Mouse (Mus musculus) liver, adult 2 months (tissue): ENCODE data around the gene Lhfpl2. TPM values are rescaled to one million over a fixed set of nuclear protein-coding genes. Genes with fewer than 3 reads are reported as not detected.

Source experiments
- DNase-seq: peaks from one replicate; pipeline ENCODE4 v3.0.0-alpha.2; 2011; ENCODE audit warnings: low read depth, low spot score; ENCODE audit errors: extremely low read depth
- H3K27ac ChIP-seq: fragments of 200-500 bp; replicated peaks from 2 replicates; pipeline ENCODE4 v1.5.1; 2012; ENCODE audit warnings: low read depth, mild to moderate bottlenecking, control low read depth, inconsistent platforms, low read length; ENCODE audit not compliant: insufficient read depth
- H3K27me3 ChIP-seq: fragments of 200-500 bp; 2 replicates; pipeline ENCODE4 v1.6.1; 2012; ENCODE audit warnings: mild to moderate bottlenecking, moderate library complexity, low read length, inconsistent platforms; ENCODE audit not compliant: control insufficient read depth, insufficient read depth
- H3K36me3 ChIP-seq: fragments of 200-500 bp; 2 replicates; pipeline ENCODE4 v1.6.1; 2012; ENCODE audit warnings: low read length, inconsistent platforms; ENCODE audit not compliant: control insufficient read depth, insufficient read depth
- H3K4me1 ChIP-seq: fragments of 200-500 bp; 2 replicates; pipeline ENCODE4 v1.6.1; 2011; ENCODE audit warnings: low read length; ENCODE audit not compliant: control insufficient read depth, insufficient read depth
- H3K4me3 ChIP-seq: fragments of 200-500 bp; 2 replicates; pipeline ENCODE4 v1.5.1; 2011; ENCODE audit warnings: low read depth, mild to moderate bottlenecking, control low read depth, low read length, moderate library complexity; ENCODE audit not compliant: insufficient read depth
- H3K79me2 ChIP-seq: fragments of 200-500 bp; 2 replicates; pipeline ENCODE4 v1.6.1; 2012; ENCODE audit warnings: inconsistent platforms, mild to moderate bottlenecking, low read length, moderate library complexity; ENCODE audit not compliant: control insufficient read depth, insufficient read depth
- H3K9ac ChIP-seq: fragments of 200-500 bp; 2 replicates; pipeline ENCODE4 v1.6.1; 2012; ENCODE audit warnings: low read depth, mild to moderate bottlenecking, control low read depth, inconsistent platforms, low read length
- CTCF ChIP-seq: fragments of 200-500 bp; IDR thresholded peaks from 2 replicates; pipeline ENCODE4 v1.5.1; 2011; ENCODE audit warnings: low read depth, low read length, control low read depth
- POLR2A ChIP-seq: fragments of 200-500 bp; IDR thresholded peaks from 2 replicates; pipeline ENCODE4 v1.6.1; 2011; ENCODE audit warnings: low read length, control low read depth; ENCODE audit not compliant: insufficient read depth; ENCODE audit errors: extremely low read depth
- WGBS: fragments of 180-500 bp; shearing (Covaris S2); methylation state at CpG from one replicate; pipeline ENCODE4 v1.1.7; 2018; 5-methylcytosine and 5-hydroxymethylcytosine counted together
- polyA plus RNA-seq: library from polyadenylated mRNA; depleted of rRNA; stranded (reverse); fragments of >200 nt; gene quantifications from 2 replicates; pipeline ENCODE4 v1.2.3, GENCODE M21; 2012
- total RNA-seq: library from RNA; depleted of rRNA; stranded (reverse); fragments of >200 nt; gene quantifications from 2 replicates; pipeline ENCODE4 v1.2.3, GENCODE M21; 2014

The Lhfpl2 gene
- total and polyA plus RNA-seq, 2 experiments = 4.1 to 8.7 TPM

DNA sequence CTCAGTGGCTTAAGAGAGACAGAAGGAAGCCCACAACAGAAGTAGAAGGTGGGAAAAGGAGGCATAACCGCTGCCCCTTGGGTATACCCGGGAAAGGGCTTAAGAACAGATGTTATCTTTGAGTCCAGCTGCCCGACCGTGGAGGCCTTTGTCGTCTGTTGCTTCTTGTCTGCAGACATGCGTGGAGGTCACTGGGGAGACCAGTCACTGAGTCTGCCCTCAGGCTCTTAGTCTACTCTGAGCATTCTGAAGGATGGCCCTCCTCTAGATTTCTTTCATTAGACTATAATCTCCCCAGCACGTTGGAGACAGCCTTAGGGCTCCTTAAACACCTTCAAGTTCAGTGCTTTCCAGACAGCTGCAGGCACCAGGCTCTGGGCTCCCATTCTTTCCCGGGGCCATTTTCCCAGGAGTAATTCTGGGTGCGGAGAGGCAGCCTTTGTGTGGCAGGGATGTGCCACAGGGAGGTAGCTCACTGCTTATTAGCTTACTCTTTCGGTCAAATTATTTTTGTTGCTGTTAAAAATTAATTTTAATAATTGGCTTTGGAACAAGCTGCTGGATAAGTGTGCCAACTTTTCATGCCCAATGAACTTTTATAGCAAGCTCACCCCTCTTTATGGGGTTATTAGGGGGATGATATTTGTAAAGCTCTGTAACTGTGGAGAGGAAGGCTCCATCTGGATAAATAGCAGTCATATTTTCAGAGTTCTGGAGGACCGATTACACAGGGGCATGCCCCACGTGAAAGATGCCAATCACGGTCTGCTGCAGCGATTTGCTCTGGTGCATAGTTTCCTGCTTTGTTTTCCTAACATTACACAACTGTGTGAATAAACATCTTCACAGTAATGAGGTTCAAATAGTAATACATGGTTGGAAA is 19.8 kb downstream of the Lhfpl2 start:
- no peak for DNase-seq
- H3K36me3 ChIP-seq = no peaks in the 10 kb centered on the region
- TF ChIP-seq POLR2A (no peak), CTCF (no peak)
- no peaks in the 10 kb centered on the region for H3K27me3 ChIP-seq
- H3K4me3 ChIP-seq = no peak overlapping the region
- no peak overlapping the region for H3K9ac ChIP-seq
- 65% methylated on average over 14 of the region's 14 CpGs for WGBS
- no peaks in the 10 kb centered on the region; the same call in 1 of the 2 replicates for H3K4me1 ChIP-seq
- H3K27ac ChIP-seq = no peak overlapping the region
- H3K79me2 ChIP-seq = no peaks in the 10 kb centered on the region

DNA sequence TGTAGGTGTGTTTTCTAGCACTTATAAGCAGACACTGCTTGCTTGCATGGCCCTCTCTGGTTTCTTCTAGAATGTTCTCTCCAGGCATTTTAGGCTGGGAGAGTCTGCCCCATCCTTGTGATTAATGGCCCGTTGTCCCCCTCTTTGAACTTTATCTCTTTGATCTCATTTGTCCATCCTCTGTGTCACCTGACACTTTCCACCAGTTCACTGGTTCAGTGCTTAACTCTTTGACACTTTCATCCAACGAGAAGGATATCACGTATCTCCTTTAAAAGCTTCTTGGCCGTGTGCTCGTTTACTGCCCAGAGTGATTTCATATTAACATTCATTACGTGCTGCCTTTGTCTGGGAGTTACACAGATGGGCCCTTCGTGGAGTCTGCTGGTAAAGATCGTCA is 25.6 kb downstream of the Lhfpl2 start:
- Histone ChIP-seq H3K9ac (no peak overlapping the region), H3K4me3 (no peak overlapping the region), H3K36me3 (no peaks in the 10 kb centered on the region), H3K27me3 (no peaks in the 10 kb centered on the region), H3K79me2 (no peaks in the 10 kb centered on the region), H3K27ac (no peak overlapping the region), H3K4me1 (no peaks in the 10 kb centered on the region)
- WGBS = 74% methylated on average over 8 of the region's 8 CpGs
- TF ChIP-seq POLR2A = no peak
- TF ChIP-seq CTCF = no peak
- DNase-seq = no peak

DNA sequence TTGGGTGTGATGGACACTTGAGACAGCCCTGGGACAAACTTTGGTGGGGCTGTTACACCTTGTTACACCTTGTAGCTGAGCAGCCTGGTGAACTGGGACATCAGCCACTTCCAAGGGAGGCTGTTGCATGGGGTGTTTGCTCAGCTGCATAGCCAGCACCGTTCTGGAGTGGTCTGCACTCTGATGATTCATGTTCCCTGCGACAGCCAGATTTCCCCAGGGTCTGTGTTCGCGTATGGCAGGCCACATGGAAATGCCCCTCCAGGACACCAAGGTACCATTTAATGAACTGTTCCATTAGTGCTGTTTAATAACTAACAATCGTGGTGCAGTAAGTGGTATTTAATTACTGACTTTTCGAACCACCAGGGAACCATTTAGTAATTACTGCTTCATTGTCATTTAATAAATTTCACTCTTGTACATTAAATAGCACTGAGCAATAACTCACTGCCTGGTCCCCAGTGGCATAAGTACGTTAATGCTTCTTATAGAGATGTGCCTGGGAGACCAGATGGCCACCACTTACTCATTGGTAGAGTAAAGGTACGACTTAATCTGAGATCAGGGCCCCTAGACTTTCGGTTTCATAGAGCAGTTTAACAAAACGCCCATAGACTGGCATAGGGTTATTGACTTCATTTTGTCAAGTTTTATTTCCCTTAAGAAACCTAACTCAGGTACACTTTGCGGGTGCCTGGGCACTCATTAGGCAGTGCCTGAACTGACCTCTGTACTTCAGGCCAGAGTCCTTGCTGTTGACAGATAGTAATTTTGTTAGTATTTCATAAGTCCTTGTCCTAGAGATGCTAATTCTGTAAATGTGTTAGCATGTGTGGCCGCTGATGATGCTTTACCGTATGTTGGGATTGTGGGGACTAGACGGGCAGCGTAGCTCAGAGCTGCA is 26.9 kb downstream of the Lhfpl2 start:
- 89% methylated on average over 15 of the region's 15 CpGs for WGBS
- Histone ChIP-seq H3K36me3 (no peaks in the 10 kb centered on the region), H3K27ac (no peak overlapping the region), H3K4me3 (no peak overlapping the region), H3K27me3 (no peaks in the 10 kb centered on the region), H3K4me1 (no peaks in the 10 kb centered on the region), H3K79me2 (no peaks in the 10 kb centered on the region), H3K9ac (no peak overlapping the region)
- no peak for DNase-seq
- TF ChIP-seq POLR2A = no peak
- TF ChIP-seq CTCF = no peak

DNA sequence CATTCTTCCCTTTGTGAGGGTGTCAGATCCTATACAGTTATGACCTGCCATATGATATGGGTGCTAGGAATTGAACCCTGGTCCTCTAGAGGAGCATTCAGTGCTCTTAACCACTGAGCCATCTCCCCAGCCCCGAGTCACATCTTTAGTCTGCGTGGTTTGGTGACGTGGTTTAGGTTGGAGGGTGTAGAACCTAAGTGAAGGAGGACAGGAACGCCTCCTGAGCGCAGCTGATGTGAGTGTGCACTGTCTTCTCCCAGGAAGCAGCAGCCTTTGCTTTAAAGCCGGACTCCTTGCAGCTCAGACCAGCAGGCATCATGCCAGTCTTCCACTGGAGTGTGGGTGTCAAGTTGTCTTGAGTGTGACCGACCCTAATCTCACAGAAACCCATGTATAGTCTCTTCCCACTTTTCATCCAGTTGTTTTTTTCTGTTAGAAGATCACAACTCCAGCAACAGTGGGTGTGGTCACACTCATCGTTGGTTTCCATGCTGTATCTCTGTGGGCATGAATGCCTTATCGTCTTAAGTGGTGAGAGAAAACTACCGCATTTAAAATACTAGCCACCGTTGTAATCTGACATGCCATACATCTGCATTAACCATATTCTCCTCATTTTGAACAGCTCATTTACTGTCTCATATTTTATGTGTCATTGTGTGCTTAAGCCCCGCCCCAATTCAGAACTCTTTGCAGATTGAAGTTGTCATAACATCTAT is 28.7 kb downstream of the Lhfpl2 start:
- no peak for TF ChIP-seq POLR2A
- TF ChIP-seq CTCF = no peak
- DNase-seq = no peak
- Histone ChIP-seq H3K4me3 (no peak overlapping the region), H3K9ac (no peak overlapping the region), H3K79me2 (no peaks in the 10 kb centered on the region), H3K27ac (no peak overlapping the region), H3K4me1 (peaks cover 2% of the 10 kb centered on the region; the same call in 1 of the 2 replicates), H3K27me3 (no peaks in the 10 kb centered on the region), H3K36me3 (no peaks in the 10 kb centered on the region)
- 93% methylated on average over 12 of the region's 12 CpGs for WGBS

DNA sequence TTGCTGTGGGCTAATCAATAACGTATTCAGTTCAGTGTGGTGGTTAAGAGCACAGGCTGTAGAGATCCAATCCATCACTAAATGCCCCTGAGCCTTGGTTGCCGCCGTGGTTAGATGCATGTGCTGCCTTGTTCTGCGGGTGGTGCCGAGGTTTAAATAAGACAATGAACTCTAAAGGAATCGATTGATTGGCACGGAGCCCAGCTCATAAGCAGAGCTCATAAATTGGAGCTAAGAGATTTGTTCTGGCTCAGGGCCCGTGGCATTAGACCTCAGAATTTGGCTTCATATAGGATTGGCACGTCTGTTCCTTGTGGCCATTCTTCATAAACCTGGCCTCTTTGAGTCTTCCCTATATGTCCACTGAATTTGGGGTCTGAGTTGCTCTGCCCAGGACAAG is 29.5 kb downstream of the Lhfpl2 start:
- Histone ChIP-seq H3K4me1 (peaks cover 2% of the 10 kb centered on the region; the same call in 1 of the 2 replicates), H3K36me3 (no peaks in the 10 kb centered on the region), H3K27ac (no peak overlapping the region), H3K79me2 (no peaks in the 10 kb centered on the region; the same call in 1 of the 2 replicates), H3K27me3 (no peaks in the 10 kb centered on the region), H3K4me3 (no peak overlapping the region), H3K9ac (no peak overlapping the region)
- WGBS = 33% methylated on average over 9 of the region's 9 CpGs
- peak; percentile 43 for DNase-seq
- TF ChIP-seq POLR2A = no peak
